Mouse (Mus musculus): Measurements from ENCODE around the gene Pam.
"Not testable (repeated sequence)": the region's sequence is repeated elsewhere in the genome, so short reads cannot be mapped to it uniquely, and the experiment has no call there.

DNA sequence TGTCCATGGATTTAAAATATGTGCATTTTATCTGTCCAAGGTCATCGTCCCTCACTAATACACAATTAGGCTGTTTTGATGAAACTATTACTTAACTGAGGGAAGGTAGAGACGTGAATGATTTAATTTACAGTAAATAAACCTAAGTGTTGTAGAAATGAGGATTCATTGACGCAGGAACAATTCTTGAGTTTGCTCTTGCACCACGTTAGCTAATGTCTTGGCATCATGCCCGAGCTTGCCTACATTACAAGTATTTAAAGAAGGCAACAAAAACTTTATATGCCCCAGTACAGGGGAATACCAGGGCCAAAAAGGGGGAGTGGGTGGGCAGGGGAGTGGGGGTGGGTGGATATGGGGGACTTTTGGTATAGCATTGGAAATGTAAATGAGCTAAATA lies 96.5 kb downstream of the Pam start:
- not testable (repeated sequence) for TF ChIP-seq CTCF (IDR thresholded peaks at IDR 0.05; ENCODE audit: low read depth, low read length); POLR2A (IDR thresholded peaks at IDR 0.05; ENCODE audit: borderline replicate concordance, low read depth, low read length)
